Mouse (Mus musculus): ENCODE data around the gene Wars2. TPM values are rescaled to one million over a fixed set of nuclear protein-coding genes. Genes with fewer than 3 reads are reported as not detected.

Gene Wars2
- polyA plus RNA-seq, 1 experiment = 4.0 TPM

GRCm38 (mm10) chr3:99253497-99254451 is 112.9 kb downstream of the Wars2 start:
- Histone ChIP-seq H3K79me2 (ENCODE audit: control insufficient read depth, insufficient read depth) (peaks cover 41% of the 10 kb centered on the region), H3K27me3 (ENCODE audit: control insufficient read depth, insufficient read depth, insufficient read length) (no peaks in the 10 kb centered on the region), H3K36me3 (ENCODE audit: control insufficient read depth, insufficient read depth) (peaks cover 4% of the 10 kb centered on the region), H3K4me3 (peak overlapping the region; percentile 67), H3ac (ENCODE audit: control insufficient read depth, insufficient read length) (peak overlapping the region; percentile 81), H3K4me2 (ENCODE audit: low read depth) (peak overlapping the region; percentile 88)
- TF ChIP-seq MYOD1 (IDR thresholded peaks at IDR 0.05; ENCODE audit: control insufficient read depth in 1 of 3, insufficient read length in 2 of 3, low read depth in 2 of 3) (peak in 1 of 3 experiments; percentile 48), CEBPB (IDR thresholded peaks at IDR 0.05; ENCODE audit: insufficient read depth, poor library complexity, severe bottlenecking) (no peak), E2F4 (IDR thresholded peaks at IDR 0.05; ENCODE audit: insufficient read depth) (no peak), POLR2A (IDR thresholded peaks at IDR 0.05; ENCODE audit: insufficient read length, low read depth) (peak; percentile 52)

GRCm38 (mm10) chr3:99254559-99255151 is 113.8 kb downstream of the Wars2 start:
- Histone ChIP-seq H3K36me3 (ENCODE audit: control insufficient read depth, insufficient read depth) (peaks cover 4% of the 10 kb centered on the region), H3K4me3 (peak overlapping the region; percentile 67), H3K27me3 (ENCODE audit: control insufficient read depth, insufficient read depth, insufficient read length) (no peaks in the 10 kb centered on the region), H3K79me2 (ENCODE audit: control insufficient read depth, insufficient read depth) (peaks cover 48% of the 10 kb centered on the region), H3K4me2 (ENCODE audit: low read depth) (peak overlapping the region; percentile 88), H3ac (ENCODE audit: control insufficient read depth, insufficient read length) (peak overlapping the region; percentile 81)
- TF ChIP-seq REST (IDR thresholded peaks at IDR 0.05; ENCODE audit: insufficient read depth, insufficient read length) (no peak), CEBPB (IDR thresholded peaks at IDR 0.05; ENCODE audit: insufficient read depth, poor library complexity, severe bottlenecking) (no peak), MAX (IDR thresholded peaks at IDR 0.05; ENCODE audit: low read depth) (no peak), POLR2A (IDR thresholded peaks at IDR 0.05; ENCODE audit: insufficient read length, low read depth) (no peak), POLR2AphosphoS2 (IDR thresholded peaks at IDR 0.05; ENCODE audit: insufficient read length, low read depth) (no peak), MYOD1 (IDR thresholded peaks at IDR 0.05; ENCODE audit: control insufficient read depth in 1 of 3, insufficient read length in 2 of 3, low read depth in 2 of 3) (peak; percentile 44 to 76 (median 57)), E2F4 (IDR thresholded peaks at IDR 0.05; ENCODE audit: insufficient read depth) (no peak), TCF12 (IDR thresholded peaks at IDR 0.05; ENCODE audit: insufficient read depth, poor library complexity, severe bottlenecking) (peak; percentile 27), USF1 (IDR thresholded peaks at IDR 0.05; ENCODE audit: low read depth) (no peak), TCF3 (IDR thresholded peaks at IDR 0.05; ENCODE audit: insufficient read length, low read depth) (no peak), MYOG (IDR thresholded peaks at IDR 0.05; ENCODE audit: control insufficient read depth in 1 of 3, insufficient read depth in 1 of 3, insufficient read length in 2 of 3, low read depth in 2 of 3) (peak in 2 of 3 experiments; percentile 46 to 76), SRF (IDR thresholded peaks at IDR 0.05; ENCODE audit: control insufficient read depth, insufficient read length, low read depth) (no peak)

GRCm38 (mm10) chr3:99255411-99256365 is 114.8 kb downstream of the Wars2 start:
- no peak for TF ChIP-seq TCF12 (IDR thresholded peaks at IDR 0.05; ENCODE audit: insufficient read depth, poor library complexity, severe bottlenecking)
- no peak for TF ChIP-seq POLR2AphosphoS2 (IDR thresholded peaks at IDR 0.05; ENCODE audit: insufficient read length, low read depth)
- TF ChIP-seq TCF3 (IDR thresholded peaks at IDR 0.05; ENCODE audit: insufficient read length, low read depth) = no peak
- TF ChIP-seq USF1 (IDR thresholded peaks at IDR 0.05; ENCODE audit: low read depth) = no peak
- no peak for TF ChIP-seq POLR2A (IDR thresholded peaks at IDR 0.05; ENCODE audit: insufficient read length, low read depth)
- no peak for TF ChIP-seq SRF (IDR thresholded peaks at IDR 0.05; ENCODE audit: control insufficient read depth, insufficient read length, low read depth)
- TF ChIP-seq REST (IDR thresholded peaks at IDR 0.05; ENCODE audit: insufficient read depth, insufficient read length) = no peak
- TF ChIP-seq E2F4 (IDR thresholded peaks at IDR 0.05; ENCODE audit: insufficient read depth) = no peak
- TF ChIP-seq MAX (IDR thresholded peaks at IDR 0.05; ENCODE audit: low read depth) = no peak
- no peak for TF ChIP-seq MYOD1 (IDR thresholded peaks at IDR 0.05; ENCODE audit: control insufficient read depth in 1 of 3, insufficient read length in 2 of 3, low read depth in 2 of 3)
- no peak for TF ChIP-seq CEBPB (IDR thresholded peaks at IDR 0.05; ENCODE audit: insufficient read depth, poor library complexity, severe bottlenecking)
- no peak for TF ChIP-seq MYOG (IDR thresholded peaks at IDR 0.05; ENCODE audit: control insufficient read depth in 1 of 3, insufficient read depth in 1 of 3, insufficient read length in 2 of 3, low read depth in 2 of 3)
- Histone ChIP-seq H3K4me2 (ENCODE audit: low read depth) (peak overlapping the region; percentile 88), H3K27me3 (ENCODE audit: control insufficient read depth, insufficient read depth, insufficient read length) (no peaks in the 10 kb centered on the region), H3K4me3 (peak overlapping the region; percentile 67), H3ac (ENCODE audit: control insufficient read depth, insufficient read length) (no peak overlapping the region), H3K79me2 (ENCODE audit: control insufficient read depth, insufficient read depth) (peaks cover 57% of the 10 kb centered on the region), H3K36me3 (ENCODE audit: control insufficient read depth, insufficient read depth) (peaks cover 4% of the 10 kb centered on the region)

GRCm38 (mm10) chr3:99256366-99256750 is 115.5 kb downstream of the Wars2 start:
- no peaks in the 10 kb centered on the region for H3K27me3 ChIP-seq (ENCODE audit: control insufficient read depth, insufficient read depth, insufficient read length)
- peak overlapping the region; percentile 88 for H3K4me2 ChIP-seq (ENCODE audit: low read depth)
- H3K4me3 ChIP-seq = peak overlapping the region; percentile 67

More at GRCm38 (mm10) chr3:99256366-99256750, 115.5 kb downstream of the Wars2 start:
- Histone ChIP-seq H3ac (ENCODE audit: control insufficient read depth, insufficient read length) (no peak overlapping the region), H3K79me2 (ENCODE audit: control insufficient read depth, insufficient read depth) (peaks cover 57% of the 10 kb centered on the region), H3K36me3 (ENCODE audit: control insufficient read depth, insufficient read depth) (peaks cover 4% of the 10 kb centered on the region)
- no peak for TF ChIP-seq MYOD1 (IDR thresholded peaks at IDR 0.05; ENCODE audit: control insufficient read depth in 1 of 3, insufficient read length in 2 of 3, low read depth in 2 of 3)

Data from myocyte (in vitro differentiated cells).